Mouse (Mus musculus) G1E (cell line): Measurements from ENCODE around the gene Rasgrp2. TPM values are rescaled to one million over a fixed set of nuclear protein-coding genes. Genes with fewer than 3 reads are reported as not detected.

Source experiments
- ATAC-seq: 2 replicates; pipeline ENCODE4 v1.8.0; 2016; ENCODE audit warnings: mild to moderate bottlenecking; ENCODE audit not compliant: insufficient number of reproducible peaks, poor library complexity, low FRiP score, severe bottlenecking; ENCODE audit errors: extremely low read depth
- DNase-seq: peaks from one replicate; pipeline ENCODE4 v3.0.0; 2012; ENCODE audit warnings: low spot score
- H3K27me3 ChIP-seq: 2 replicates; pipeline ENCODE4 v1.6.1; 2012; ENCODE audit warnings: mild to moderate bottlenecking, low read length, inconsistent platforms; ENCODE audit not compliant: insufficient read depth
- H3K36me3 ChIP-seq: replicated peaks from 2 replicates; pipeline ENCODE3; 2012; ENCODE audit warnings: mild to moderate bottlenecking, inconsistent platforms
- H3K4me1 ChIP-seq: 2 replicates; pipeline ENCODE4 v1.6.1; 2012; ENCODE audit warnings: low read depth, low read length, inconsistent platforms, mixed read lengths; ENCODE audit not compliant: insufficient read depth
- H3K4me3 ChIP-seq: 2 replicates; pipeline ENCODE4 v1.5.1; 2012; ENCODE audit warnings: low read depth, mild to moderate bottlenecking, inconsistent platforms, low read length, moderate library complexity, mixed read lengths
- H3K9me3 ChIP-seq: replicated peaks from 2 replicates; pipeline ENCODE4 v1.6.1; 2012; ENCODE audit warnings: inconsistent platforms
- CTCF ChIP-seq: IDR thresholded peaks from 2 replicates; pipeline ENCODE4 v1.5.1; 2012; ENCODE audit warnings: low read depth, low read length, inconsistent platforms, mixed read lengths
- GATA1 ChIP-seq: IDR thresholded peaks from 2 replicates; pipeline ENCODE4 v1.6.1; 2012; ENCODE audit warnings: borderline replicate concordance, low read length, inconsistent platforms, mixed read lengths
- GATA2 ChIP-seq: IDR thresholded peaks from 2 replicates; pipeline ENCODE4 v1.6.1; 2012; ENCODE audit warnings: low read depth, low read length, inconsistent platforms, borderline replicate concordance
- POLR2AphosphoS5 ChIP-seq: IDR thresholded peaks from 2 replicates; pipeline ENCODE4 v1.6.1; 2012; ENCODE audit warnings: low read depth, low read length, inconsistent platforms; ENCODE audit not compliant: insufficient replicate concordance
- TAL1 ChIP-seq: conservative IDR thresholded peaks from 2 replicates; pipeline ENCODE4 v1.6.1; 2012; ENCODE audit warnings: low read depth, low read length, inconsistent platforms, mixed read lengths
- polyA plus RNA-seq: library from polyadenylated mRNA; stranded (reverse); fragments of >175 nt; gene quantifications from 2 replicates; pipeline ENCODE4 v1.2.3, GENCODE M21; 2012
- total RNA-seq, 2 experiments: library from RNA; stranded (forward) in 1 of 2; stranded (reverse) in 1 of 2; fragments of 200-1000 nt in 1 of 2; fragments of >200 nt in 1 of 2; fragmentation: Nextera tagmentation in 1 of 2; gene quantifications; 2 replicates each; pipeline ENCODE4 v1.2.3; 2014 to 2017

Rasgrp2 gene
- total and polyA plus RNA-seq, 3 experiments = 1.5 to 3.5 TPM; not detected in 1

GRCm38 (mm10) chr19:6381238-6381637 is 17.9 kb upstream of the Rasgrp2 start:
- ATAC-seq (no peak), DNase-seq (no peak)
- no peak overlapping the region for H3K4me3 ChIP-seq
- peaks cover 19% of the 10 kb centered on the region; the same call in 1 of the 2 replicates for H3K27me3 ChIP-seq
- peaks cover 49% of the 10 kb centered on the region for H3K36me3 ChIP-seq
- H3K4me1 ChIP-seq = peaks cover 23% of the 10 kb centered on the region
- H3K9me3 ChIP-seq = no peaks in the 10 kb centered on the region
- TF ChIP-seq CTCF = no peak
- no peak for TF ChIP-seq GATA1
- TF ChIP-seq POLR2AphosphoS5 = no peak
- TF ChIP-seq TAL1 = no peak
- no peak for TF ChIP-seq GATA2

GRCm38 (mm10) chr19:6382323-6382924 is 16.7 kb upstream of the Rasgrp2 start:
- Histone ChIP-seq H3K4me1 (peaks cover 22% of the 10 kb centered on the region), H3K4me3 (no peak overlapping the region), H3K27me3 (peaks cover 31% of the 10 kb centered on the region), H3K36me3 (peaks cover 37% of the 10 kb centered on the region), H3K9me3 (no peaks in the 10 kb centered on the region)
- DNase-seq = no peak
- ATAC-seq = no peak
- TF ChIP-seq GATA1 = no peak
- no peak for TF ChIP-seq CTCF
- no peak for TF ChIP-seq TAL1
- TF ChIP-seq GATA2 = no peak
- TF ChIP-seq POLR2AphosphoS5 = no peak

GRCm38 (mm10) chr19:6383470-6383869 is 15.7 kb upstream of the Rasgrp2 start:
- TF ChIP-seq GATA1 = no peak
- Histone ChIP-seq H3K27me3 (peaks cover 37% of the 10 kb centered on the region), H3K4me1 (peaks cover 14% of the 10 kb centered on the region)

GRCm38 (mm10) chr19:6384128-6384527 is 15.0 kb upstream of the Rasgrp2 start, which contains the start of gene Pygm:
TSS of gene Pygm (plus strand) at chr19:6384399.
- DNase-seq (no peak), ATAC-seq (no peak)
- TF ChIP-seq CTCF (no peak), TAL1 (no peak), GATA1 (no peak)
- Histone ChIP-seq H3K9me3 (no peaks in the 10 kb centered on the region), H3K27me3 (peaks cover 43% of the 10 kb centered on the region), H3K4me3 (no peak within 1 kb of the TSS), H3K36me3 (peaks cover 20% of the 10 kb centered on the region), H3K4me1 (peaks cover 9% of the 10 kb centered on the region; the same call in 1 of the 2 replicates)

More at GRCm38 (mm10) chr19:6383470-6383869, 15.7 kb upstream of the Rasgrp2 start:
- DNase-seq (no peak), ATAC-seq (no peak)
- Histone ChIP-seq H3K4me3 (no peak overlapping the region), H3K9me3 (no peaks in the 10 kb centered on the region), H3K36me3 (peaks cover 26% of the 10 kb centered on the region)

- ATAC-seq (no peak), DNase-seq (no peak)
- Histone ChIP-seq H3K9me3 (no peaks in the 10 kb centered on the region), H3K4me3 (no peak overlapping the region), H3K36me3 (peaks cover 13% of the 10 kb centered on the region), H3K27me3 (peaks cover 50% of the 10 kb centered on the region), H3K4me1 (peaks cover 15% of the 10 kb centered on the region)
- TF ChIP-seq POLR2AphosphoS5 (no peak), TAL1 (no peak), GATA1 (no peak), GATA2 (no peak), CTCF (no peak)
These were observed 14.2 kb upstream of the Rasgrp2 start for GRCm38 (mm10) chr19:6384954-6385353.

- H3K9me3 ChIP-seq = no peaks in the 10 kb centered on the region
- no peak for ATAC-seq
These were observed 13.7 kb upstream of the Rasgrp2 start for GRCm38 (mm10) chr19:6385419-6385818.

GRCm38 (mm10) chr19:6385821-6386220 is 13.3 kb upstream of the Rasgrp2 start:
- Histone ChIP-seq H3K27me3 (peaks cover 54% of the 10 kb centered on the region), H3K4me1 (peaks cover 15% of the 10 kb centered on the region), H3K36me3 (peaks cover 5% of the 10 kb centered on the region), H3K4me3 (no peak overlapping the region), H3K9me3 (no peaks in the 10 kb centered on the region)
- ATAC-seq (no peak), DNase-seq (no peak)
- TF ChIP-seq POLR2AphosphoS5 (no peak), TAL1 (no peak), GATA1 (no peak), GATA2 (no peak), CTCF (no peak)

More at GRCm38 (mm10) chr19:6385419-6385818, 13.7 kb upstream of the Rasgrp2 start:
- H3K4me1 ChIP-seq = peaks cover 15% of the 10 kb centered on the region
- TF ChIP-seq TAL1 (no peak), GATA1 (no peak), GATA2 (no peak), CTCF (no peak), POLR2AphosphoS5 (no peak)
- H3K36me3 ChIP-seq = peaks cover 9% of the 10 kb centered on the region
- no peak for DNase-seq
- peaks cover 50% of the 10 kb centered on the region for H3K27me3 ChIP-seq
- H3K4me3 ChIP-seq = no peak overlapping the region
